In genomic region chr15:30885410-30885809, GRCm38 (mm10) we compare ENCODE assay signal across 9 mouse cellular contexts.
A peak's percentile ranks its signal among the peaks of the same experiment; 100 is the strongest.
DNase-seq lines count a peak whose midpoint lies in the region; ATAC-seq and TF ChIP-seq lines count a peak whose summit lies in the region.
"Had no signal": no experiment of that assay in that cellular context is flagged by ENCODE, and none has a peak within 500 bp of the region (broad histone marks: within the 10 kb centered on the region; RNA-seq: fewer than 3 reads in every experiment).

No protein-coding gene starts in this region.

- no peaks in the 10 kb centered on the region for H3K9me3 ChIP-seq in heart, embryonic 10.5 days
- H3K9me3 ChIP-seq in embryonic facial prominence, embryonic 13.5 days, result no peaks in the 10 kb centered on the region
- H3K9me3 ChIP-seq in hindbrain, embryonic 13.5 days, result no peaks in the 10 kb centered on the region

- no peak overlapping the region for H3K27ac ChIP-seq in heart, embryonic 10.5 days
- H3K27ac ChIP-seq in embryonic facial prominence, embryonic 13.5 days, result no peak overlapping the region
- peak overlapping the region; percentile 64; the same call in 1 of the 2 replicates for H3K27ac ChIP-seq in hindbrain, embryonic 13.5 days
- no peak overlapping the region for H3K27ac ChIP-seq in left cerebral cortex, adult 2 months

- H3K9ac ChIP-seq in embryonic facial prominence, embryonic 13.5 days, result no peak overlapping the region
- no peak overlapping the region for H3K9ac ChIP-seq in hindbrain, embryonic 13.5 days

- H3K4me2 ChIP-seq in embryonic facial prominence, embryonic 13.5 days, result no peak overlapping the region
- H3K4me2 ChIP-seq in hindbrain, embryonic 13.5 days, result no peak overlapping the region

- no peak for TF ChIP-seq CTCF in left cerebral cortex, adult 2 months (IDR thresholded peaks at IDR 0.05)

- H3K4me3 ChIP-seq in heart, embryonic 10.5 days, result no peak overlapping the region
- no peak overlapping the region for H3K4me3 ChIP-seq in embryonic facial prominence, embryonic 13.5 days
- H3K4me3 ChIP-seq in hindbrain, embryonic 13.5 days, result no peak overlapping the region
- no peak overlapping the region for H3K4me3 ChIP-seq in left cerebral cortex, adult 2 months

- intact Hi-C loops in left cerebral cortex, adult 2 months (cut with DNase I), result no loop called here

- DNase-seq in heart, adult 11 months, result peak; percentile 91
- DNase-seq in heart, embryonic 10.5 days (ENCODE audit: low spot score), result no peak
- peak; percentile 69 for DNase-seq in NIH3T3 (ENCODE audit: low read depth)
- no peak for DNase-seq in B cell, adult 2 months
- no peak for DNase-seq in left cerebral cortex, adult 2 months (ENCODE audit: extremely low spot score in 1 of 2, low spot score in 2 of 2)

- ATAC-seq in embryonic facial prominence, embryonic 13.5 days (ENCODE audit: insufficient number of reproducible peaks, insufficient read depth, low FRiP score, low TSS enrichment, low read depth), result 0 out of 2 replicates have a peak, but pooled peaks have one; percentile 48
- ATAC-seq in hindbrain, embryonic 13.5 days (ENCODE audit: low FRiP score), result 0 out of 2 replicates have a peak, but pooled peaks have one; percentile 40
- ATAC-seq in megakaryocyte, adult 5-6 weeks (ENCODE audit: poor library complexity, severe bottlenecking), result no peak

- WGBS in heart, embryonic 10.5 days, result 62% methylated on average over 6 of the region's 6 CpGs
- WGBS in embryonic facial prominence, embryonic 13.5 days, result 53% methylated on average over 6 of the region's 6 CpGs
- WGBS in hindbrain, embryonic 13.5 days, result 68% methylated on average over 6 of the region's 6 CpGs

- H3K36me3 ChIP-seq in heart, embryonic 10.5 days, result no peaks in the 10 kb centered on the region
- no peaks in the 10 kb centered on the region for H3K36me3 ChIP-seq in embryonic facial prominence, embryonic 13.5 days
- H3K36me3 ChIP-seq in hindbrain, embryonic 13.5 days, result peaks cover 18% of the 10 kb centered on the region

- no peaks in the 10 kb centered on the region for H3K27me3 ChIP-seq in heart, embryonic 10.5 days (ENCODE audit: insufficient read depth, poor library complexity, severe bottlenecking)
- no peaks in the 10 kb centered on the region for H3K27me3 ChIP-seq in embryonic facial prominence, embryonic 13.5 days
- no peaks in the 10 kb centered on the region for H3K27me3 ChIP-seq in hindbrain, embryonic 13.5 days
- H3K27me3 ChIP-seq: CH12.LX had no signal

- peaks cover 6% of the 10 kb centered on the region; the same call in 1 of the 2 replicates for H3K4me1 ChIP-seq in heart, embryonic 10.5 days
- no peaks in the 10 kb centered on the region for H3K4me1 ChIP-seq in embryonic facial prominence, embryonic 13.5 days
- H3K4me1 ChIP-seq in hindbrain, embryonic 13.5 days (replicated peaks), result peaks cover 14% of the 10 kb centered on the region

Comparison
In these comparisons a context has a peak if more than half of its experiments do, and no peak if none do; other contexts are left out.
1. DNase-seq: peak in heart, adult 11 months (single experiment) and NIH3T3 (single experiment); none in heart, embryonic 10.5 days (single experiment), B cell, adult 2 months (0 of 2) and left cerebral cortex, adult 2 months (0 of 2).